Mouse (Mus musculus) spleen, adult 2 months (tissue): Measurements from ENCODE around the gene Sinhcaf.

Source experiments
- CTCF ChIP-seq: fragments of 200-500 bp; IDR thresholded peaks from 2 replicates; pipeline ENCODE4 v1.5.1; 2011; ENCODE audit warnings: mild to moderate bottlenecking, inconsistent platforms; ENCODE audit not compliant: insufficient read depth, insufficient read length, insufficient replicate concordance; ENCODE audit errors: extremely low read depth
- POLR2A ChIP-seq: fragments of 200-500 bp; IDR thresholded peaks from 2 replicates; pipeline ENCODE4 v1.6.1; 2011; ENCODE audit warnings: low read depth, low read length, inconsistent platforms

DNA sequence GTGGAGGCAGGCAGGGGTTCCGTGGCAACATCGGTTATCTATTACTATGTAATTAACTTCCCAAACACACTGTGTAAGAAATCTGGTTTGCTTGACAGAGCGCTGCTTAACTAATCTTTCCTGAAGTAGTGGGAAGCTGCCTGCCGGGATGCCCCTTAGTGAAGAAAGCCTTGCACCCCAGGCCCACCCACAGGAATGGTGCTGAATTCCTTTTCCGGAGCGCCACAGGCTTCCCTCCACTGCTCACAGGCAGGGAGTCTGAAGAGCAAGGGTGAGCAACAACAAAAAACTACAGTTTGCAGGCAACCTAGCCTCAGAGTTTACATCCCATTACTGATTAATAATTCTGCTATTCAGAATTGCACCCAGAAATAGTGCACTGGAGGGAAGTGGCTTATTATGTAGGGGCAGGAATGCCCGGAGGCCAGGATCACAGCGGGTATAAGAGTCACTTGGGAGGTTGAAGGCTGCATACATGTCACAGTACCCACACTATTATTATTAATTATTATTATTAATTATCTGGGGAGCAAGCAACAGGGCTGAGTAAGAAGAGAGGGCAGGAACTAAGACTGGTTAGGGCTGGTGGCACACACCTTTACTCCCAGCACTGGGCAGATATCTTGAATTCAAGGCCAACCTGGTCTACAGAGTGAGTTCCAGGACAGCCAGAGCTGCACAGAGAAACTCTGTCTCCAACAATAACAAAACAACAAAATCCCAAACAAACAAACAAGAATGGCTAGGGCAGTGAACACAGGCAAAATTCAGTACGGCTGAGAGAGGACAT lies 26.0 kb upstream of the Sinhcaf start:
- TF ChIP-seq POLR2A (no peak), CTCF (no peak)
